ENCODE assay signal across 9 mouse cellular contexts in the genomic region with DNA sequence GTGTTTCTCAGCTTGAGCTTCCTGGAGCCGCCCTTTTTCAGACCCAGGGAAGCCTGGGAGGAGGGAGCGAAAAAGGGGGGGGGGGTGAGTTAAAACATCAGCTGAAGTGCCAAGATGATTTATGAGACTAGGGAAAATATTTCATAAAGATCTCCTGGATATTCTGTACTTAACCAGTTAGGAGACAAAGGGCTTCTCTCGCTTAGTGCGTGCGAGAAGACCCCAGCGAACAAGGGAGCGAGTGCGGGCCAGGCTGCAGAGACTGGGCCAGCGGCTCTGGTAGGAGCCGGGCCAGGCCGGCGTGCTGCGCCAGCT. TPM values are rescaled to one million over a fixed set of nuclear protein-coding genes. Genes with fewer than 3 reads are reported as not detected.
A peak's percentile ranks its signal among the peaks of the same experiment; 100 is the strongest.
DNase-seq lines count a peak whose midpoint lies in the region; ATAC-seq and TF ChIP-seq lines count a peak whose summit lies in the region.
"Had no signal": no experiment of that assay in that cellular context is flagged by ENCODE, and none has a peak within 500 bp of the region (broad histone marks: within the 10 kb centered on the region; RNA-seq: fewer than 3 reads in every experiment).

No protein-coding gene starts in this region.

- peaks cover 31% of the 10 kb centered on the region for H3K27me3 ChIP-seq in kidney, postnatal 0 days (ENCODE audit: insufficient read depth, low read length)
- peaks cover 89% of the 10 kb centered on the region for H3K27me3 ChIP-seq in forebrain, embryonic 11.5 days (ENCODE audit: control insufficient read depth, insufficient read depth, low read length)
- H3K27me3 ChIP-seq in hindbrain, embryonic 16.5 days (replicated peaks; ENCODE audit: control insufficient read depth, insufficient read depth, low read length): peaks cover 45% of the 10 kb centered on the region
- peaks cover 92% of the 10 kb centered on the region for H3K27me3 ChIP-seq in neural tube, embryonic 12.5 days (replicated peaks)

- peak overlapping the region; percentile 92 for H3K27ac ChIP-seq in kidney, postnatal 0 days
- no peak overlapping the region for H3K27ac ChIP-seq in forebrain, embryonic 11.5 days (ENCODE audit: low read depth, low read length)
- peak overlapping the region; percentile 80 for H3K27ac ChIP-seq in hindbrain, embryonic 16.5 days (ENCODE audit: low read depth, low read length)
- H3K27ac ChIP-seq in neural tube, embryonic 12.5 days: peak overlapping the region; percentile 60

- H3K9ac ChIP-seq in kidney, postnatal 0 days (ENCODE audit: low read depth, low read length): peak overlapping the region; percentile 80
- no peak overlapping the region for H3K9ac ChIP-seq in forebrain, embryonic 11.5 days (ENCODE audit: low read length)
- H3K9ac ChIP-seq in hindbrain, embryonic 16.5 days (ENCODE audit: low read depth, low read length): peak overlapping the region; percentile 58; the same call in 1 of the 2 replicates
- H3K9ac ChIP-seq in neural tube, embryonic 12.5 days: peak overlapping the region; percentile 74

- ATAC-seq in kidney, postnatal 0 days (replicated peaks; ENCODE audit: low FRiP score, low read depth): no peak
- ATAC-seq in forebrain, embryonic 11.5 days (replicated peaks; ENCODE audit: low FRiP score): no peak
- no peak for ATAC-seq in hindbrain, embryonic 16.5 days
- no peak for ATAC-seq in neural tube, embryonic 12.5 days (ENCODE audit: low FRiP score, low read depth)
- no peak for ATAC-seq in monocyte, adult 5-6 weeks (replicated peaks; ENCODE audit: insufficient number of reproducible peaks, low FRiP score, low TSS enrichment, poor library complexity, severe bottlenecking)

- TF ChIP-seq CTCF in kidney, postnatal 0 days (IDR thresholded peaks at IDR 0.05; ENCODE audit: low read depth): no peak

- peak overlapping the region; percentile 75 for H3K4me2 ChIP-seq in kidney, postnatal 0 days (ENCODE audit: low read length)
- H3K4me2 ChIP-seq in forebrain, embryonic 11.5 days (ENCODE audit: low read depth, low read length, severe bottlenecking): peak overlapping the region; percentile 77; the same call in 1 of the 2 replicates
- peak overlapping the region; percentile 62 for H3K4me2 ChIP-seq in hindbrain, embryonic 16.5 days (ENCODE audit: low read length)
- H3K4me2 ChIP-seq in neural tube, embryonic 12.5 days (replicated peaks): peak overlapping the region; percentile 73

- WGBS in kidney, postnatal 0 days: 2% methylated on average over 13 of the region's 13 CpGs
- WGBS in forebrain, embryonic 11.5 days: 0% methylated on average over 13 of the region's 13 CpGs
- WGBS in hindbrain, embryonic 16.5 days: 0% methylated on average over 13 of the region's 13 CpGs
- WGBS in neural tube, embryonic 12.5 days: 0% methylated on average over 13 of the region's 13 CpGs

- H3K4me3 ChIP-seq in kidney, postnatal 0 days (replicated peaks; ENCODE audit: low read depth, low read length): peak overlapping the region; percentile 52
- peak overlapping the region; percentile 38; the same call in 1 of the 2 replicates for H3K4me3 ChIP-seq in forebrain, embryonic 11.5 days (ENCODE audit: low read depth, low read length)
- H3K4me3 ChIP-seq in hindbrain, embryonic 16.5 days (ENCODE audit: low read length): peak overlapping the region; percentile 48
- peak overlapping the region; percentile 53 for H3K4me3 ChIP-seq in neural tube, embryonic 12.5 days

- peak; percentile 36 for DNase-seq in kidney, postnatal 0 days (ENCODE audit: low spot score)
- DNase-seq in kidney, postnatal 36 days: no peak
- no peak for DNase-seq in forebrain, embryonic 11.5 days (ENCODE audit: low spot score)
- no peak for DNase-seq in frontal cortex, adult 2 months (ENCODE audit: extremely low spot score in 1 of 2, low spot score in 1 of 2)
- no peak for DNase-seq in thymus, postnatal 36 days
- DNase-seq: lung, adult 2 months had no signal

- no peaks in the 10 kb centered on the region for H3K9me3 ChIP-seq in kidney, postnatal 0 days (replicated peaks; ENCODE audit: low read length)
- H3K9me3 ChIP-seq in forebrain, embryonic 11.5 days (ENCODE audit: control insufficient read depth, low read length): no peaks in the 10 kb centered on the region
- no peaks in the 10 kb centered on the region for H3K9me3 ChIP-seq in hindbrain, embryonic 16.5 days (ENCODE audit: control insufficient read depth, low read length)
- H3K9me3 ChIP-seq in neural tube, embryonic 12.5 days: no peaks in the 10 kb centered on the region

- peaks cover 15% of the 10 kb centered on the region for H3K4me1 ChIP-seq in kidney, postnatal 0 days (replicated peaks; ENCODE audit: insufficient read depth, low read length)
- peaks cover 25% of the 10 kb centered on the region for H3K4me1 ChIP-seq in forebrain, embryonic 11.5 days (replicated peaks; ENCODE audit: control insufficient read depth, insufficient read depth, low read length)
- peaks cover 16% of the 10 kb centered on the region; the same call in 1 of the 2 replicates for H3K4me1 ChIP-seq in hindbrain, embryonic 16.5 days (ENCODE audit: control insufficient read depth, insufficient read depth, low read depth, low read length)
- H3K4me1 ChIP-seq in neural tube, embryonic 12.5 days: peaks cover 34% of the 10 kb centered on the region

- 0 out of 2 replicates have a peak, but pooled peaks cover 2% of the 10 kb centered on the region for H3K36me3 ChIP-seq in kidney, postnatal 0 days (ENCODE audit: insufficient read depth, low read length)
- H3K36me3 ChIP-seq in forebrain, embryonic 11.5 days (ENCODE audit: control insufficient read depth, insufficient read depth, low read length): no peaks in the 10 kb centered on the region
- H3K36me3 ChIP-seq in hindbrain, embryonic 16.5 days (ENCODE audit: control insufficient read depth, insufficient read depth, low read length): no peaks in the 10 kb centered on the region
- no peaks in the 10 kb centered on the region for H3K36me3 ChIP-seq in neural tube, embryonic 12.5 days

RNA-seq across cellular contexts. Expression of gene Pax2, which starts 0.5 kb away (rescaled TPM):
- polyA plus RNA-seq in kidney, postnatal 0 days (2015; fragmentation: Nextera tagmentation; extraction: Ambion mirVana): 27.4 and 29.6 TPM in 2 replicates
- polyA plus RNA-seq in forebrain, embryonic 11.5 days (2014; fragmentation: Nextera tagmentation; extraction: Ambion mirVana): 0.20 and 0.39 TPM in 2 replicates
- polyA plus RNA-seq in hindbrain, embryonic 16.5 days (2015; fragmentation: Nextera tagmentation; extraction: Ambion mirVana): 11.9 and 12.1 TPM in 2 replicates
- polyA plus RNA-seq in neural tube, embryonic 12.5 days (2016; fragmentation: Nextera tagmentation; extraction: Ambion mirVana): 21.9 and 23.3 TPM in 2 replicates
- 0.06 and 0.11 TPM in 2 replicates for polyA plus RNA-seq in frontal cortex, adult 2 months (2012; rRNA removed)
- total RNA-seq in monocyte, adult 5-6 weeks (2017): not detected in 3 replicates
- polyA plus RNA-seq: lung, adult 2 months had no signal
